Mouse (Mus musculus): ENCODE measurements around the gene Smg9. TPM values are rescaled to one million over a fixed set of nuclear protein-coding genes. Genes with fewer than 3 reads are reported as not detected.

The Smg9 gene
- polyA plus RNA-seq, 1 experiment: 34.9 TPM

DNA sequence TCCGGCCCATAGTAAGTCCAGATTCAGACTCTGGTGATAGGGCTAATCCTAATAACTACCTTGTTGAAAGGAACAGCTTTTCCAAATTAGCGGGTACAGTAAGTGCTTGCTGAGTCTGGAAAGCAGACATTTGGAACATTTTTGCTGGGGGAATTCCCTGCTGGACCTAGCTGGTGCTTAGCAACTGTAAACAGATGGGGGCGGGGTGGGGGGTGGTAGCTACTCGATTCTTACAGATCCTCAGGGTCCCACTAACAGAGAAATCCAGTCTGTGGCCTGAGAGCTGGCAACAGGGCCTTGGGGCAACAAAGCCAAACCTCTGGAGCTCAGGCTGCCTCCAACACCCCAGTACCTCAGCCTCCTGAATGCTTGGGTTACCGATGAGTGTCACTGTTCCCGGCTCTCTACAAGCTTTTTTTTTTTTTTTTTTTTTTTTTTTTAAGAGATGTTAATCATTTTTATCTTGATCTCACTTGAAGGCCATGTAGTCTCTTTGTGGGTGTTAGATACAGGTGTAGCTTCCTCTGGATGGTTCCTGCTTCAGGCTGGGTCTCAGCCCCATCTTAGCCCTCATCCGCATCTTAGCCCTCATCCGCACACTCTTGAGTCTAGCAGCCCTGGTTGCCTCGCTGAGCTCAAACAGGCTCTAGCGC, 21.2 kb upstream of the Smg9 start:
- TF ChIP-seq CTCF (conservative IDR thresholded peaks at IDR 0.05; ENCODE audit: insufficient read depth, insufficient read length, low read depth, low read length): no peak
- no peak for TF ChIP-seq POLR2A (IDR thresholded peaks at IDR 0.05; ENCODE audit: low read depth, low read length)
- Histone ChIP-seq H3K27ac (ENCODE audit: insufficient read depth, low read depth, low read length) (no peak overlapping the region), H3K4me3 (ENCODE audit: insufficient read depth, low read depth, low read length) (no peak overlapping the region), H3K36me3 (ENCODE audit: control insufficient read depth, insufficient read depth, low read length) (no peaks in the 10 kb centered on the region), H3K27me3 (replicated peaks; ENCODE audit: control insufficient read depth, insufficient read depth, low read length) (no peaks in the 10 kb centered on the region), H3K4me1 (ENCODE audit: control insufficient read depth, insufficient read depth, low read length) (no peaks in the 10 kb centered on the region)
- WGBS: 73% methylated on average over 10 of the region's 10 CpGs
- DNase-seq: no peak

GRCm38 (mm10) chr7:24379934-24380333, 19.5 kb upstream of the Smg9 start:
- Histone ChIP-seq H3K4me1 (ENCODE audit: control insufficient read depth, insufficient read depth, low read length) (no peaks in the 10 kb centered on the region), H3K36me3 (ENCODE audit: control insufficient read depth, insufficient read depth, low read length) (no peaks in the 10 kb centered on the region), H3K4me3 (ENCODE audit: insufficient read depth, low read depth, low read length) (no peak overlapping the region), H3K27me3 (replicated peaks; ENCODE audit: control insufficient read depth, insufficient read depth, low read length) (no peaks in the 10 kb centered on the region), H3K27ac (ENCODE audit: insufficient read depth, low read depth, low read length) (no peak overlapping the region)
- TF ChIP-seq POLR2A (IDR thresholded peaks at IDR 0.05; ENCODE audit: low read depth, low read length) (no peak), CTCF (conservative IDR thresholded peaks at IDR 0.05; ENCODE audit: insufficient read depth, insufficient read length, low read depth, low read length) (no peak)
- no peak for DNase-seq
- WGBS: 34% methylated on average over 7 of the region's 7 CpGs

GRCm38 (mm10) chr7:24380370-24380769, 19.0 kb upstream of the Smg9 start:
- no peak overlapping the region for H3K27ac ChIP-seq (ENCODE audit: insufficient read depth, low read depth, low read length)

DNA sequence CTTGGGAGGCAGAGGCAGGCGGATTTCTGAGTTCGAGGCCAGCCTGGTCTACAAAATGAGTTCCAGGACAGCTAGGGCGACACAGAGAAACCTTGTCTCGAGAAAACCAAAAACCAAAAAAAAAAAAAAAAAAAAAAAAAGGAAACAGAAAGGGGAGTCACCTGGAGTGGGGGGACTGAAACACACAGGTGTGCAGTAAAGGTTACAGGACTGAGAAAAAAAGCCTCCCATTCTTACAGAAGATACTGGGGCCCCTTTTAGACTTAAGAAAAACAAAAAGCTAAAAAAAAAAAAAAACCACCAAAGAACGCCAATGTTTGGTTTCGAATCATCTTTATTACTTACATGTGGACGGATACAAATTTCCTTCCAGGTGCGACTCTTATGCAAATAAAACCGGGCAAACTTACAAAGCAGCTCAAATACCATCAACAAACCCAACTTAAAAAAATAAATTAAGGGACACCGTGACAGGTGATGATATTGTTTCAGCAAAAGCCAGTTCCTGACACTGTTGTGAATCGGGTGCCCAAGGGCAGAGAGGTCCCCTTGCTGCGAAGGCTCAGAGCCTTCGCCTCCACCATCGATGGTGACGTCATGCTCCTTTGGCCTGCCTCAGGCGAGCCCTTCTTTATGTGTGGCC, 16.6 kb upstream of the Smg9 start:
- no peaks in the 10 kb centered on the region for H3K36me3 ChIP-seq (ENCODE audit: control insufficient read depth, insufficient read depth, low read length)
- H3K27me3 ChIP-seq (replicated peaks; ENCODE audit: control insufficient read depth, insufficient read depth, low read length): no peaks in the 10 kb centered on the region
- H3K4me1 ChIP-seq (ENCODE audit: control insufficient read depth, insufficient read depth, low read length): no peaks in the 10 kb centered on the region
- 76% methylated on average over 16 of the region's 16 CpGs for WGBS
- TF ChIP-seq POLR2A (IDR thresholded peaks at IDR 0.05; ENCODE audit: low read depth, low read length) (no peak), CTCF (conservative IDR thresholded peaks at IDR 0.05; ENCODE audit: insufficient read depth, insufficient read length, low read depth, low read length) (no peak)
- no peak for DNase-seq
- no peak overlapping the region for H3K4me3 ChIP-seq (ENCODE audit: insufficient read depth, low read depth, low read length)
- no peak overlapping the region for H3K27ac ChIP-seq (ENCODE audit: insufficient read depth, low read depth, low read length)

More at GRCm38 (mm10) chr7:24380370-24380769, 19.0 kb upstream of the Smg9 start:
- no peak overlapping the region for H3K4me3 ChIP-seq (ENCODE audit: insufficient read depth, low read depth, low read length)
- no peaks in the 10 kb centered on the region for H3K4me1 ChIP-seq (ENCODE audit: control insufficient read depth, insufficient read depth, low read length)
- no peak for TF ChIP-seq POLR2A (IDR thresholded peaks at IDR 0.05; ENCODE audit: low read depth, low read length)
- no peak for TF ChIP-seq CTCF (conservative IDR thresholded peaks at IDR 0.05; ENCODE audit: insufficient read depth, insufficient read length, low read depth, low read length)
- H3K27me3 ChIP-seq (replicated peaks; ENCODE audit: control insufficient read depth, insufficient read depth, low read length): no peaks in the 10 kb centered on the region
- WGBS: 58% methylated on average over 2 of the region's 2 CpGs
- no peak for DNase-seq
- H3K36me3 ChIP-seq (ENCODE audit: control insufficient read depth, insufficient read depth, low read length): no peaks in the 10 kb centered on the region

- 56% methylated on average over 6 of the region's 6 CpGs for WGBS
- TF ChIP-seq POLR2A (IDR thresholded peaks at IDR 0.05; ENCODE audit: low read depth, low read length) (no peak), CTCF (conservative IDR thresholded peaks at IDR 0.05; ENCODE audit: insufficient read depth, insufficient read length, low read depth, low read length) (no peak)
- Histone ChIP-seq H3K4me3 (ENCODE audit: insufficient read depth, low read depth, low read length) (no peak overlapping the region), H3K4me1 (ENCODE audit: control insufficient read depth, insufficient read depth, low read length) (no peaks in the 10 kb centered on the region), H3K27me3 (replicated peaks; ENCODE audit: control insufficient read depth, insufficient read depth, low read length) (no peaks in the 10 kb centered on the region), H3K36me3 (ENCODE audit: control insufficient read depth, insufficient read depth, low read length) (no peaks in the 10 kb centered on the region), H3K27ac (ENCODE audit: insufficient read depth, low read depth, low read length) (no peak overlapping the region)
- DNase-seq: no peak
These were observed 15.3 kb upstream of the Smg9 start for GRCm38 (mm10) chr7:24384070-24384469.

GRCm38 (mm10) chr7:24384827-24385226, 14.6 kb upstream of the Smg9 start:
- DNase-seq: peak; percentile 57
- H3K4me3 ChIP-seq (ENCODE audit: insufficient read depth, low read depth, low read length): no peak overlapping the region
- H3K36me3 ChIP-seq (ENCODE audit: control insufficient read depth, insufficient read depth, low read length): no peaks in the 10 kb centered on the region
- no peaks in the 10 kb centered on the region for H3K4me1 ChIP-seq (ENCODE audit: control insufficient read depth, insufficient read depth, low read length)
- no peaks in the 10 kb centered on the region for H3K27me3 ChIP-seq (replicated peaks; ENCODE audit: control insufficient read depth, insufficient read depth, low read length)
- no peak overlapping the region for H3K27ac ChIP-seq (ENCODE audit: insufficient read depth, low read depth, low read length)
- 6% methylated on average over 11 of the region's 11 CpGs for whole genome bisulfite sequencing
- no peak for TF ChIP-seq POLR2A (IDR thresholded peaks at IDR 0.05; ENCODE audit: low read depth, low read length)
- peak; percentile 78 for TF ChIP-seq CTCF (conservative IDR thresholded peaks at IDR 0.05; ENCODE audit: insufficient read depth, insufficient read length, low read depth, low read length)

GRCm38 (mm10) chr7:24387059-24387556, 12.3 kb upstream of the Smg9 start:
- Histone ChIP-seq H3K27me3 (replicated peaks; ENCODE audit: control insufficient read depth, insufficient read depth, low read length) (no peaks in the 10 kb centered on the region), H3K4me3 (ENCODE audit: insufficient read depth, low read depth, low read length) (no peak overlapping the region), H3K27ac (ENCODE audit: insufficient read depth, low read depth, low read length) (no peak overlapping the region), H3K36me3 (ENCODE audit: control insufficient read depth, insufficient read depth, low read length) (no peaks in the 10 kb centered on the region), H3K4me1 (ENCODE audit: control insufficient read depth, insufficient read depth, low read length) (no peaks in the 10 kb centered on the region)
- TF ChIP-seq CTCF (conservative IDR thresholded peaks at IDR 0.05; ENCODE audit: insufficient read depth, insufficient read length, low read depth, low read length) (no peak), POLR2A (IDR thresholded peaks at IDR 0.05; ENCODE audit: low read depth, low read length) (no peak)
- 76% methylated on average over 10 of the region's 10 CpGs for WGBS
- DNase-seq: peak; percentile 16
